Mouse (Mus musculus) neural tube, embryonic 13.5 days (tissue): ENCODE results near the gene Ptrh2. TPM values are rescaled to one million over a fixed set of nuclear protein-coding genes. Genes with fewer than 3 reads are reported as not detected.

ENCODE experiments used
- ATAC-seq: fragments of 200-750 bp; cut with Nextera tagmentation; 2 replicates; pipeline ENCODE4 v1.8.0; 2017; ENCODE audit warnings: low read depth, mild to moderate bottlenecking, moderate TSS enrichment, moderate library complexity
- H3K27ac ChIP-seq: fragments of 300-500 bp; sonication (generic); replicated peaks from 2 replicates; pipeline ENCODE4 v1.5.1; 2015; ENCODE audit warnings: moderate library complexity, mild to moderate bottlenecking, inconsistent platforms
- H3K27me3 ChIP-seq: fragments of 300-500 bp; sonication (generic); 2 replicates; pipeline ENCODE4 v1.6.1; 2015; ENCODE audit warnings: mild to moderate bottlenecking, inconsistent platforms
- H3K36me3 ChIP-seq: fragments of 300-500 bp; sonication (generic); 2 replicates; pipeline ENCODE4 v1.6.1; 2015; ENCODE audit warnings: mild to moderate bottlenecking, inconsistent platforms
- H3K4me1 ChIP-seq: fragments of 300-500 bp; sonication (generic); replicated peaks from 2 replicates; pipeline ENCODE4 v1.6.1; 2015; ENCODE audit warnings: inconsistent platforms
- H3K4me2 ChIP-seq: fragments of 300-500 bp; sonication (generic); 2 replicates; pipeline ENCODE4 v1.6.1; 2015; ENCODE audit warnings: inconsistent platforms, mild to moderate bottlenecking, moderate library complexity
- H3K4me3 ChIP-seq: fragments of 300-500 bp; sonication (generic); 2 replicates; pipeline ENCODE4 v1.5.1; 2015; ENCODE audit warnings: mild to moderate bottlenecking, inconsistent platforms
- H3K9ac ChIP-seq: fragments of 300-500 bp; sonication (generic); 2 replicates; pipeline ENCODE4 v1.6.1; 2015; ENCODE audit warnings: moderate library complexity, mild to moderate bottlenecking, inconsistent platforms
- H3K9me3 ChIP-seq: fragments of 300-500 bp; sonication (generic); 2 replicates; pipeline ENCODE4 v1.6.1; 2016; ENCODE audit warnings: inconsistent platforms
- WGBS: fragments of 180-500 bp; shearing (Covaris S2); methylation state at CpG from one replicate; pipeline ENCODE4 v1.1.7; 2015; 5-methylcytosine and 5-hydroxymethylcytosine counted together
- polyA plus RNA-seq: library from polyadenylated mRNA; unstranded; fragments of >200 nt; fragmentation: Nextera tagmentation; extraction: Ambion mirVana; gene quantifications from 2 replicates; pipeline ENCODE4 v1.2.1, GENCODE M21; 2015

Ptrh2 gene
- polyA plus RNA-seq, 1 experiment from 2014 or later: 30.2 TPM

DNA sequence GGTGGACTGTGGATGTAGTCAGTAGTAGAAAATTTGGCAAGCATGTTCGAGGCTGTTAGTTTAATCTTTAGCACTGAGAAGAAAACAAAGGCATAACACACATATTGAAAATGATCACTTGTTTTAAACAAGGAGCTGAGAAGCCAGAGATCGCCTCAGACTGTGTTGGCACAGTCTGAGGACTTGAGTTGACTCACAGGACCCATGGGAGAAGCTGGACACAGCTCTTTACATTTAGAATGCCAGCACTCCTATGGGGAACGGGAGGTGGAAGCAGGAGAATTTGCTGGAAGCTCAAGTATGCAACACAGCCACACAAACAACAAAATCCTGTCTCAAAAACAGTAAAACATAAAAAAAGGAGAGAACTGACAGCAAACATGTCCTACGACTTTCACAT, 29.7 kb upstream of the Ptrh2 start:
- Histone ChIP-seq H3K9me3 (no peaks in the 10 kb centered on the region), H3K4me3 (no peak overlapping the region), H3K4me2 (no peak overlapping the region), H3K27me3 (no peaks in the 10 kb centered on the region), H3K36me3 (peaks cover 3% of the 10 kb centered on the region; the same call in 1 of the 2 replicates), H3K9ac (no peak overlapping the region), H3K27ac (no peak overlapping the region), H3K4me1 (no peaks in the 10 kb centered on the region)
- WGBS: 93% methylated on average over 4 of the region's 4 CpGs
- no peak for ATAC-seq

DNA sequence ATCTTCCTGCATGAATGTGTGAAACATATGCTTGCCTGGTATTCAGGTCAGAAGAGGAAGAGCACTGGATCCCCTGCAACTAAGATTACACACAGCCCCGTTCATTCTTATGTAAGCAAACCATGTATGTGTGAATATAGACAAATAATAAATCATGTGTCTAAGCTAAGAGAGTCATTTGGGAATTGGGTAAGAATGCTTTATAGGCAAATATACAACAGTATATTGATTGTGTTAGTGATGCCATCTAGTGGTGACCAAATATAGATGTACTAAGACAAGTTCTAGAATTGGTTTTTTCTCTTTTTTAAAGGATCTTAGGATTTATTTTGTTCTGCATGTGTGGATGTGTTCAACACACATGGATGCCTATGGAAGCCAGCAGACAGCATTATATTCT, 28.1 kb upstream of the Ptrh2 start:
- Histone ChIP-seq H3K36me3 (peaks cover 7% of the 10 kb centered on the region), H3K27ac (no peak overlapping the region), H3K4me1 (no peaks in the 10 kb centered on the region), H3K9me3 (no peaks in the 10 kb centered on the region), H3K4me3 (no peak overlapping the region), H3K4me2 (no peak overlapping the region), H3K27me3 (no peaks in the 10 kb centered on the region), H3K9ac (no peak overlapping the region)
- 60% methylated on average over 1 of the region's 1 CpGs for WGBS
- ATAC-seq: no peak

- no peaks in the 10 kb centered on the region for H3K9me3 ChIP-seq
- no peak for ATAC-seq
- H3K4me1 ChIP-seq: no peaks in the 10 kb centered on the region
- H3K36me3 ChIP-seq: peaks cover 20% of the 10 kb centered on the region
- no peak overlapping the region for H3K4me3 ChIP-seq
- H3K4me2 ChIP-seq: no peak overlapping the region
- no peak overlapping the region for H3K27ac ChIP-seq
- H3K27me3 ChIP-seq: no peaks in the 10 kb centered on the region
- H3K9ac ChIP-seq: no peak overlapping the region
- WGBS: 87% methylated on average over 4 of the region's 4 CpGs
Observed at GRCm38 (mm10) chr11:86656849-86657567, 26.8 kb upstream of the Ptrh2 start.

- no peak for ATAC-seq
- Histone ChIP-seq H3K27me3 (no peaks in the 10 kb centered on the region), H3K9me3 (no peaks in the 10 kb centered on the region), H3K4me3 (no peak overlapping the region), H3K36me3 (peaks cover 27% of the 10 kb centered on the region), H3K4me2 (no peak overlapping the region), H3K9ac (no peak overlapping the region), H3K4me1 (no peaks in the 10 kb centered on the region), H3K27ac (no peak overlapping the region)
Observed at GRCm38 (mm10) chr11:86657863-86658262, 25.9 kb upstream of the Ptrh2 start.

DNA sequence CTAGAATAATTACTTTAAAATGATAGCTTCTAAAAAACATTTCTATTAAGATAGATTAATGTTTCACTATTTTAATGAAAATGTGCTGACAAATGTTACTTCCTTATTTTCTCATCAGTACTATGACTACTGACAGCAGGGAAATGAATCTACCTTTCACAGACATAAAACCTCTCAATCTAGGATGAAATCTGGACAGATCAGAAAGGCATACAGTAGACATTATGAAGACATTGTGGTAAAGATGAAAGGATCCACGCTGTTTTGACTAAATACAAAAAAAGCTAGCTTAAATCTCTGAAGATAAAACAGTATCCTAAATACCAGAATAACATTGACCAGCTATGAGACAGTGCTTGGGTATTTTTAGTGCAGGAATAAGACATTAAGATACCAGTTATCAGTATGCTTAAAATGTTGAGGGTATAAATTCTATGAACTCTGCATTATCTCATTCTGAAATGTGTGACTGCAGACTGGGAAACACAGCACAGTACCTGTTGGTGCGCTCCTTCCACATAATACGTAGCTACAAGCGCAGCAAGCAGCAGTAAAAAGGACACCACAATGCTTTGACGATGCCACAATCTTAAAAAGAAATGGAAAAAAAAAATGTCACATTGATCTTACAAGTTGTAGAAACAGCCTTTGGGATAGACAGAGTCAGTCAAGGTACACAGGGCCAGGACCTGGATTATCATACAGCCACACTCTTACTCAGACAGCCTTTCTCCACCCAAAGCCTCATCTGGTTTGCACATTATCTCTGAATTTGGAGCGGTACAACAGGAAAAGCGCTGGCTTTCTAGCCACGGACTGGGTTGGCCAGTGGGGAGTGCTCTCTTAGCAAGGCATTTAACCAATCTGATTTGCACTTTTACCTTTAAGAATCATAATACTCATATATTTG, 20.5 kb upstream of the Ptrh2 start:
- no peak for ATAC-seq
- Histone ChIP-seq H3K4me3 (no peak overlapping the region), H3K9ac (no peak overlapping the region), H3K4me1 (no peaks in the 10 kb centered on the region), H3K27me3 (no peaks in the 10 kb centered on the region), H3K4me2 (no peak overlapping the region), H3K9me3 (no peaks in the 10 kb centered on the region), H3K36me3 (peaks cover 52% of the 10 kb centered on the region), H3K27ac (no peak overlapping the region)
- WGBS: 94% methylated on average over 8 of the region's 8 CpGs

DNA sequence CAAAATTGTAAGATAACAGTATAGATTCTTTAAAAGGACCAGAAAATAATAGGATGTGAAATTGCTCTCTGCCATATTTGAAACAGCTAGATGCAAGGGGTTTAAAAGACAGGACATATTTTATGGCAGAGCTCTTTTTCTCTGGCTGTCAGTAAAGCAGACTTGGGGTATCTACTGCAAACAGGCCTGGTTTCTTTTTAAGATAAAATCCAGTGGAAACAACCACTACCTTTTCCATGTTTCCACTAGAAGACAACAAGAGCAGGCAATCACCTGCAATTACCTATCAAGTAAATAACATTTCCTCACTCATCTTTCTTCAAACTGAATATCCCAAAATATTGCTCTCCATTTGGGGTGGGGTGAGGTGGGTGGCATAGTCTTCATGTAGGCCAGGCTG, 19.8 kb upstream of the Ptrh2 start:
- Histone ChIP-seq H3K9ac (no peak overlapping the region), H3K4me3 (no peak overlapping the region), H3K4me1 (no peaks in the 10 kb centered on the region), H3K4me2 (no peak overlapping the region), H3K36me3 (peaks cover 50% of the 10 kb centered on the region), H3K9me3 (no peaks in the 10 kb centered on the region), H3K27ac (no peak overlapping the region), H3K27me3 (no peaks in the 10 kb centered on the region)
- no peak for ATAC-seq

GRCm38 (mm10) chr11:86664406-86664805, 19.4 kb upstream of the Ptrh2 start:
- no peak for ATAC-seq
- Histone ChIP-seq H3K4me2 (no peak overlapping the region), H3K27ac (no peak overlapping the region), H3K9me3 (no peaks in the 10 kb centered on the region), H3K36me3 (peaks cover 50% of the 10 kb centered on the region), H3K4me3 (no peak overlapping the region), H3K4me1 (no peaks in the 10 kb centered on the region), H3K27me3 (no peaks in the 10 kb centered on the region), H3K9ac (no peak overlapping the region)
- WGBS: 91% methylated on average over 3 of the region's 3 CpGs

GRCm38 (mm10) chr11:86667553-86667952, 16.2 kb upstream of the Ptrh2 start:
- H3K4me2 ChIP-seq: no peak overlapping the region
- H3K27me3 ChIP-seq: no peaks in the 10 kb centered on the region
- H3K36me3 ChIP-seq: peaks cover 27% of the 10 kb centered on the region
- H3K9me3 ChIP-seq: no peaks in the 10 kb centered on the region
- no peak overlapping the region for H3K4me3 ChIP-seq
- H3K27ac ChIP-seq: no peak overlapping the region
- ATAC-seq: no peak
- no peak overlapping the region for H3K9ac ChIP-seq
- H3K4me1 ChIP-seq: no peaks in the 10 kb centered on the region
- 95% methylated on average over 2 of the region's 2 CpGs for WGBS

DNA sequence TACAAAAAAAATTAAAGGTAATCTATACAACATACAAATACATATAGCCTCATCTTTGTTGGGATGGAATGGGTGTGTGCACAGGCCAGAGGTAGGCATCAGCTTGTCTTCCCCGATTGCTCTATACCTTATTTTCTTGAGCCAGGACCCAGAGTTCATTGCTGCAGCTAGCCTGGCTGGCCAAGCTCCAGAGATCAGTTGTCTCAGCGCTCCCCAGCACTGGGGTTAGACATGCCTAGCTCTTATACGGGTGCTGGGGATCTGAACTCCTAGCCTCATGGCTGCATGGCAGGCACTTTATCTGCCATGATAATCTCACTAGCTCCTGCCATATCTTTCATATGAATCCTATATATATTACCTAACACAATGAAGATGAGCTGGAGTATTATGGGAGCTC, 15.6 kb upstream of the Ptrh2 start:
- WGBS: 95% methylated on average over 3 of the region's 3 CpGs
- H3K27me3 ChIP-seq: no peaks in the 10 kb centered on the region
- no peak overlapping the region for H3K4me2 ChIP-seq
- H3K4me3 ChIP-seq: no peak overlapping the region
- no peak overlapping the region for H3K9ac ChIP-seq
- ATAC-seq: no peak
- H3K4me1 ChIP-seq: no peaks in the 10 kb centered on the region
- no peaks in the 10 kb centered on the region for H3K9me3 ChIP-seq
- peaks cover 23% of the 10 kb centered on the region for H3K36me3 ChIP-seq
- H3K27ac ChIP-seq: no peak overlapping the region

DNA sequence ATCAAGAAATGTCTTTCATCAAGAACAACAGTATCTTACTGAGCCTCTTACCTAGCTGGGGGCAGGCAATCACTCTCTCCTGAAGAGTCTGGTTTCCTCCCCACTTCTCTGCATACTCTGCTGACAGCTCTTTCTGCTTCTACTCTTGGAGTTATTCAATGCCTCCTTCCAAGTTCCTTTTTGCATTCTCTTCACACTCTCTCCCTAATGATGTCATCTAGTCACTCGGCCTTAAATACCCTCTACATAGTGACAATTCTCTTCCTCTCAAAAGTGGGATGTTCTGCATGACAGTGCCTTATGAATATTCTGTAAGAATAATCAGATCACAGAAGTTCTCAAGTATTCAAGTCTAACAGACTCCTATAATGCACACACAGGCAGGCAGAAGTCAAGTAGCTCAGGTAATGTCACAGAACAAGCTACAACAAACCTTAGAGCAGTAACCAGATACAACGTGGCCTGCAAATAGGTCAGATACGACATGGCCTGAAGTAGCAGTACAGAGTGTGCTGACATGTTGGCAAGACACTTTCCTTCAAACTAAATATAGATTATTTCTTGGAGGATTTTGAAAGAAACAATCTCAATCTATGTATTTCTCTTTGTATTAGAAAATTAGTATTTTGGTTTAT, 12.6 kb upstream of the Ptrh2 start:
- Histone ChIP-seq H3K27ac (no peak overlapping the region), H3K27me3 (no peaks in the 10 kb centered on the region), H3K9me3 (no peaks in the 10 kb centered on the region), H3K36me3 (no peaks in the 10 kb centered on the region), H3K9ac (no peak overlapping the region), H3K4me3 (no peak overlapping the region), H3K4me1 (no peaks in the 10 kb centered on the region), H3K4me2 (no peak overlapping the region)
- no peak for ATAC-seq
- WGBS: 75% methylated on average over 3 of the region's 3 CpGs

DNA sequence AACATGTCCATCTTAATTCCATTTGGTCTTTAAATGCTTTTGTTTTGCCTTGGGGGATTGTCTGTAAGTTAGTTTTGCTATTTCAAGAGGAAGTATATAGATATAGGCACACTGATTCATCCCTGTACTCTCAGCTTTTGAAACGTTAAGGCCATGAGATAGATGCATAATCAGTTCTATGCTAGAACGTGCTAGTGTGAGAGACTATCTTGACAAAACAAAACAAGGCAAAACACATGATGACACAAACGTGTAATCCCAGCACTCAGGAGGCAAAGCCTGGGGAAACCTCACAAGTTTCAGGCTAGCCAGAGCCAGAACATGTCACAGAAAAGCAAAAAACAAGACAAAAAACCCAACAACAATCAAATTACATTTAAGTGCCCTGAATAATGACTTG, 11.0 kb upstream of the Ptrh2 start:
- no peaks in the 10 kb centered on the region for H3K9me3 ChIP-seq
- no peaks in the 10 kb centered on the region for H3K4me1 ChIP-seq
- 86% methylated on average over 3 of the region's 3 CpGs for WGBS
- no peaks in the 10 kb centered on the region for H3K27me3 ChIP-seq
- no peak overlapping the region for H3K27ac ChIP-seq
- ATAC-seq: no peak
- no peak overlapping the region for H3K4me2 ChIP-seq
- H3K36me3 ChIP-seq: no peaks in the 10 kb centered on the region
- H3K9ac ChIP-seq: no peak overlapping the region
- H3K4me3 ChIP-seq: no peak overlapping the region

- no peak overlapping the region for H3K4me3 ChIP-seq
- 94% methylated on average over 4 of the region's 4 CpGs for WGBS
- no peak overlapping the region for H3K9ac ChIP-seq
- H3K27me3 ChIP-seq: no peaks in the 10 kb centered on the region
- ATAC-seq: no peak
- H3K4me1 ChIP-seq: no peaks in the 10 kb centered on the region
- H3K4me2 ChIP-seq: no peak overlapping the region
- H3K27ac ChIP-seq: no peak overlapping the region
- no peaks in the 10 kb centered on the region for H3K9me3 ChIP-seq
- H3K36me3 ChIP-seq: no peaks in the 10 kb centered on the region
Observed at GRCm38 (mm10) chr11:86675520-86675919, 8.3 kb upstream of the Ptrh2 start.
